Mouse (Mus musculus) CH12.LX (cell line): Measurements from ENCODE around the gene Med19. TPM values are rescaled to one million over a fixed set of nuclear protein-coding genes. Genes with fewer than 3 reads are reported as not detected.

Experiments used
- DNase-seq: peaks from one replicate; pipeline ENCODE4 v3.0.0-alpha.2; 2013; ENCODE audit errors: extremely low read depth
- H3K27ac ChIP-seq: 2 replicates; pipeline ENCODE4 v1.5.1; 2012; ENCODE audit warnings: low read depth, mild to moderate bottlenecking, control low read depth, moderate library complexity; ENCODE audit not compliant: insufficient read depth
- H3K27me3 ChIP-seq: replicated peaks from 2 replicates; pipeline ENCODE3; 2012; ENCODE audit warnings: inconsistent platforms
- H3K36me3 ChIP-seq, 2 experiments: replicated peaks in 1 of 2; 2 replicates each; pipeline versions ENCODE3 to v1.6.1; 2012; ENCODE audit warnings: inconsistent platforms in 1 of 2, low read length in 1 of 2, mild to moderate bottlenecking in 1 of 2, mixed read lengths in 1 of 2, moderate library complexity in 1 of 2; ENCODE audit not compliant: control insufficient read depth in 1 of 2, insufficient read depth in 1 of 2
- H3K4me1 ChIP-seq, 2 experiments: 2 replicates each; pipeline ENCODE4 v1.6.1; 2012; ENCODE audit warnings: inconsistent platforms in 1 of 2, moderate library complexity in 1 of 2; ENCODE audit not compliant: insufficient read depth in 2 of 2, control insufficient read depth in 1 of 2
- H3K4me2 ChIP-seq: 2 replicates; pipeline ENCODE4 v1.6.1; 2012; ENCODE audit warnings: low read depth, mild to moderate bottlenecking, control low read depth; ENCODE audit not compliant: poor library complexity, insufficient read depth, severe bottlenecking
- H3K4me3 ChIP-seq, 3 experiments: fragments of 150-350 bp in 1 of 3; sonication (generic) in 1 of 3; replicated peaks in 1 of 3; 2 replicates each; pipeline versions ENCODE3 to v1.5.1; 2011 to 2012; ENCODE audit warnings: low read depth in 2 of 3, low read length in 2 of 3, mild to moderate bottlenecking in 2 of 3, moderate library complexity in 2 of 3, control low read depth in 1 of 3, improper control_type of control experiment in 1 of 3, inconsistent platforms in 1 of 3, mixed read lengths in 1 of 3; ENCODE audit not compliant: poor library complexity in 1 of 3
- H3K79me2 ChIP-seq: replicated peaks from 2 replicates; pipeline ENCODE4 v1.6.1; 2012; ENCODE audit warnings: mild to moderate bottlenecking, moderate library complexity; ENCODE audit not compliant: control insufficient read depth, poor library complexity, insufficient read depth, severe bottlenecking; ENCODE audit errors: extremely low read depth
- H3K9ac ChIP-seq: 2 replicates; pipeline ENCODE4 v1.6.1; 2012; ENCODE audit warnings: low read depth, mild to moderate bottlenecking, control low read depth, moderate library complexity; ENCODE audit not compliant: insufficient read depth
- H3K9me3 ChIP-seq: replicated peaks from 2 replicates; pipeline ENCODE3; 2012; ENCODE audit warnings: low read length, inconsistent platforms, mixed read lengths
- BHLHE40 ChIP-seq: IDR thresholded peaks from 2 replicates; pipeline ENCODE4 v1.6.1; 2011; ENCODE audit warnings: mild to moderate bottlenecking, low read depth, low read length, improper control_type of control experiment
- CHD1 ChIP-seq: IDR thresholded peaks from 2 replicates; pipeline ENCODE4 v1.6.1; 2012; ENCODE audit warnings: low read depth, low read length, improper control_type of control experiment, inconsistent platforms
- ELF1 ChIP-seq: IDR thresholded peaks from 2 replicates; pipeline ENCODE4 v1.6.1; 2014; ENCODE audit warnings: low read depth, mild to moderate bottlenecking, inconsistent platforms, low read length, improper control_type of control experiment
- EP300 ChIP-seq: IDR thresholded peaks from 2 replicates; pipeline ENCODE4 v1.6.1; 2011; ENCODE audit warnings: low read length, improper control_type of control experiment
- ETS1 ChIP-seq: conservative IDR thresholded peaks from 2 replicates; pipeline ENCODE4 v1.6.1; 2012; ENCODE audit warnings: low read depth, mild to moderate bottlenecking, inconsistent platforms, low read length, improper control_type of control experiment, moderate library complexity
- HCFC1 ChIP-seq: IDR thresholded peaks from 2 replicates; pipeline ENCODE4 v1.6.1; 2012; ENCODE audit warnings: low read depth, mild to moderate bottlenecking, inconsistent platforms, low read length, improper control_type of control experiment
- IRF4 ChIP-seq: IDR thresholded peaks from 2 replicates; pipeline ENCODE4 v1.6.1; 2014; ENCODE audit warnings: low read depth, mild to moderate bottlenecking, inconsistent platforms, low read length, improper control_type of control experiment
- JUN ChIP-seq: IDR thresholded peaks from 2 replicates; pipeline ENCODE4 v1.6.1; 2011; ENCODE audit warnings: low read depth, mild to moderate bottlenecking, low read length, improper control_type of control experiment, moderate library complexity; ENCODE audit not compliant: insufficient read depth
- JUND ChIP-seq: conservative IDR thresholded peaks from 2 replicates; pipeline ENCODE4 v1.6.1; 2011; ENCODE audit warnings: low read depth, low read length, improper control_type of control experiment
- MAFK ChIP-seq: IDR thresholded peaks from 2 replicates; pipeline ENCODE4 v1.6.1; 2011; ENCODE audit warnings: low read length, improper control_type of control experiment; ENCODE audit not compliant: insufficient replicate concordance
- MAX ChIP-seq: IDR thresholded peaks from 2 replicates; pipeline ENCODE4 v1.6.1; 2011; ENCODE audit warnings: low read length, improper control_type of control experiment
- MAZ ChIP-seq: IDR thresholded peaks from 2 replicates; pipeline ENCODE4 v1.6.1; 2012; ENCODE audit warnings: low read depth, mild to moderate bottlenecking, inconsistent platforms, low read length, improper control_type of control experiment, moderate library complexity
- MEF2A ChIP-seq: IDR thresholded peaks from 2 replicates; pipeline ENCODE4 v1.6.1; 2014; ENCODE audit warnings: low read depth, mild to moderate bottlenecking, inconsistent platforms, low read length, improper control_type of control experiment, borderline replicate concordance
- MXI1 ChIP-seq: IDR thresholded peaks from 2 replicates; pipeline ENCODE4 v1.6.1; 2011; ENCODE audit warnings: mild to moderate bottlenecking, low read depth, low read length, improper control_type of control experiment
- NELFE ChIP-seq: IDR thresholded peaks from 2 replicates; pipeline ENCODE4 v1.6.1; 2011; ENCODE audit warnings: low read depth, low read length, improper control_type of control experiment
- NRF1 ChIP-seq: IDR thresholded peaks from 2 replicates; pipeline ENCODE4 v1.6.1; 2014; ENCODE audit warnings: low read depth, mild to moderate bottlenecking, inconsistent platforms, low read length, improper control_type of control experiment, moderate library complexity
- PAX5 ChIP-seq: IDR thresholded peaks from 2 replicates; pipeline ENCODE4 v1.6.1; 2012; ENCODE audit warnings: low read length, inconsistent platforms, mixed read lengths
- POLR2AphosphoS2 ChIP-seq: IDR thresholded peaks from 2 replicates; pipeline ENCODE4 v1.6.1; 2011; ENCODE audit warnings: low read depth, low read length, improper control_type of control experiment
- RAD21 ChIP-seq: IDR thresholded peaks from 2 replicates; pipeline ENCODE4 v1.6.1; 2011; ENCODE audit warnings: low read depth, mild to moderate bottlenecking, low read length, improper control_type of control experiment, moderate library complexity
- SIN3A ChIP-seq: IDR thresholded peaks from 2 replicates; pipeline ENCODE4 v1.6.1; 2012; ENCODE audit warnings: low read length, improper control_type of control experiment, inconsistent platforms
- TBP ChIP-seq: conservative IDR thresholded peaks from 2 replicates; pipeline ENCODE4 v1.6.1; 2011; ENCODE audit warnings: low read depth, low read length, improper control_type of control experiment
- TCF12 ChIP-seq: IDR thresholded peaks from 2 replicates; pipeline ENCODE4 v1.6.1; 2014; ENCODE audit warnings: low read depth, mild to moderate bottlenecking, inconsistent platforms, low read length, improper control_type of control experiment
- ZKSCAN1 ChIP-seq: IDR thresholded peaks from 2 replicates; pipeline ENCODE4 v1.6.1; 2012; ENCODE audit warnings: low read depth, inconsistent platforms, low read length, improper control_type of control experiment, borderline replicate concordance
- ZMIZ1 ChIP-seq: IDR thresholded peaks from 2 replicates; pipeline ENCODE4 v1.6.1; 2012; ENCODE audit warnings: low read depth, mild to moderate bottlenecking, inconsistent platforms, low read length, improper control_type of control experiment
- ZNF384 ChIP-seq: IDR thresholded peaks from 2 replicates; pipeline ENCODE4 v1.6.1; 2012; ENCODE audit warnings: low read depth, low read length, improper control_type of control experiment, inconsistent platforms
- dilution Hi-C: fragments of 300-500 bp; cut with MboI; formaldehyde crosslinking; loops from 2 replicates; pipeline ENCODE4 v1.14.3; 2020; ENCODE audit warnings: low sequenced_read_pairs; ENCODE audit not compliant: extremely low pct_unique_long_range_greater_than_20kb, extremely low pct_ligation_motif_present
- in situ Hi-C: fragments of 300-500 bp; cut with MboI; formaldehyde crosslinking; loops from 3 replicates; pipeline ENCODE4 v1.14.3; 2019; ENCODE audit warnings: low sequenced_read_pairs, low pct_ligation_motif_present, low pct_unique_long_range_greater_than_20kb, mixed read lengths
- polyA plus RNA-seq: library from polyadenylated mRNA; unstranded; fragments of >175 nt; gene quantifications from 2 replicates; pipeline ENCODE4 v1.2.1, GENCODE M21; 2012; ENCODE audit warnings: low read depth; ENCODE audit not compliant: insufficient read length
- total RNA-seq, 2 experiments: library from RNA; depleted of rRNA; stranded (reverse); fragments of 300-350 nt in 1 of 2; fragments of >200 nt in 1 of 2; gene quantifications; 2 replicates each; pipeline ENCODE4 v1.2.3; 2012 to 2014

Gene Med19
- total and polyA plus RNA-seq, 3 experiments, result 10.7 to 25.9 (median 23.1) TPM

DNA sequence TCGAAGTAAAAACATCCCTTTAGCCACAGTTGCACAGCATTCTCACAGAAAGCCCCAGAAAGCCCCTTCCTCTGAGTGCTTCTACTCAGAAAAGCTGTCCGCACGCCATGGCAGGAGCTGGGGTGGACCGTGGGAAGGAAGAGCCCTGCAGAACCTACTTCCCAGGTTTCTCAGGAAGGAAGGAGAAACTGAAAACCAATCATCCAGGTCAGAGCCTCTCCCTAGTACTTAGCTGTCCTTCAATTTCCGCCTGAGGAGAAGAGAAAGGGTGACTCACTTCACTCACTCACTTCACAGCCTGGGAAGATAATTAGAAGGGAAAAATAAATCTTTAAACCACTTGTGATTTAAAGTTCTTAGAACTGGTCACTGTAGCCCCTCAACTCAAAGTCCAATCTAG, 26.1 kb downstream of the Med19 start:
- H3K4me2 ChIP-seq, result no peak overlapping the region
- H3K27ac ChIP-seq, result no peak overlapping the region
- H3K4me1 ChIP-seq, result peaks cover 0 to 26% of the 10 kb centered on the region in 2 experiments; a peak in 3 of 4 replicates
- no peak overlapping the region for H3K9ac ChIP-seq
- peaks cover 25% of the 10 kb centered on the region for H3K79me2 ChIP-seq
- H3K4me3 ChIP-seq, result no peak overlapping the region
- H3K9me3 ChIP-seq, result no peaks in the 10 kb centered on the region
- in situ Hi-C loops (no loop called here), dilution Hi-C loops (no loop called here)
- peaks cover 27 to 79% of the 10 kb centered on the region in 2 experiments for H3K36me3 ChIP-seq
- H3K27me3 ChIP-seq, result no peaks in the 10 kb centered on the region
- DNase-seq, result no peak
- TF ChIP-seq ZNF384 (no peak), ETS1 (no peak), ZKSCAN1 (no peak), ELF1 (no peak), MXI1 (no peak), JUN (no peak), JUND (no peak), POLR2AphosphoS2 (no peak), EP300 (no peak), ZMIZ1 (no peak)

DNA sequence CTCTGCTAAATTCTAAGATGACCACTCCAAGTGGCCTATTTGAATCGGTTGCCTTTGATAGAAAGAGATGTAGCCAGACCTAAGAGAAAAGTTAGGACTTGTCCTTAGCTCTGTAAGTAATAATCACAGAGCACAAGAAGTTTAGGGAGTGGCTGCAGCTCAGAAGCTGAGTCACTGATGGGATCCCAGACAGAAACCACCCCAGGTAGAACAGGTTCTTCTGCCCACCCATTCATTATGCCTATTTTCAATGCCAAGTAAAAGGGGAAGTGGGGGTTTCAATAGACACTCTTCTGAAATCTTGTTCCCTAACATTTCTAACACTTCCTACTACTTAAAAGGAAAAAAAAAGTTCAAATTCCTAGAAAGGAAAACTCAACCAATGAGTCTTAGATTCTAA, 27.1 kb downstream of the Med19 start:
- peaks cover 0 to 30% of the 10 kb centered on the region in 2 experiments; a peak in 3 of 4 replicates for H3K4me1 ChIP-seq
- DNase-seq, result no peak
- TF ChIP-seq SIN3A, result no peak
- TF ChIP-seq MAFK, result no peak
- TF ChIP-seq JUND, result no peak
- TF ChIP-seq PAX5, result no peak
- no peak for TF ChIP-seq ZMIZ1
- TF ChIP-seq JUN, result no peak
- TF ChIP-seq CHD1, result no peak

DNA sequence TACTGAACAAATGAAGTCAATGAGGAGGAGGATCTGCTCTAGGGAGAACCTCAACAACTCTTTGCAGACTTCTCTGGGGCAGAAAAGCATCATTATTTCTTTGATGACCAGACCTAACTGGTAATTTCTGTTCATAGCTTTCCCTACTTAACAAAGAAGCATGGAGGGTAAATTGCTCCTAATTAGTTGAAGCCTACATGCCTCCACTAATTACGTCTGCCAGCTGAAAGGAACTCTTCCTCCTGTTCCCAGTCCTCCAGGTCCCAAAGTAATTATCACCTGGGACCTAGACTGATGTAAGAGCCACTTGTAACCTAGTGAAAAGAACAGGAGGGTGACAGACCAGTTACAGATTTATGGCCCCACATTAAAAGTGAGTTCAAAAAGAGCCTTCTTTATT, 29.3 kb downstream of the Med19 start:
- no peak overlapping the region for H3K9ac ChIP-seq
- no peak overlapping the region for H3K4me2 ChIP-seq
- H3K4me3 ChIP-seq, result no peak overlapping the region
- no peak for DNase-seq
- H3K36me3 ChIP-seq, result peaks cover 33 to 79% of the 10 kb centered on the region in 2 experiments
- H3K27me3 ChIP-seq, result no peaks in the 10 kb centered on the region
- no peaks in the 10 kb centered on the region for H3K9me3 ChIP-seq
- in situ Hi-C loops (no loop called here), dilution Hi-C loops (no loop called here)
- TF ChIP-seq MAZ (no peak), MAFK (no peak), IRF4 (no peak), MAX (no peak), TCF12 (no peak), HCFC1 (no peak), MEF2A (no peak), TBP (no peak), JUND (no peak), SIN3A (no peak), NRF1 (no peak), ZMIZ1 (no peak), ZNF384 (no peak), BHLHE40 (no peak), ZKSCAN1 (no peak), RAD21 (no peak), PAX5 (no peak), NELFE (no peak)
- peaks cover 40% of the 10 kb centered on the region for H3K79me2 ChIP-seq
- peaks cover 0 to 36% of the 10 kb centered on the region in 2 experiments; a peak in 3 of 4 replicates for H3K4me1 ChIP-seq
- no peak overlapping the region for H3K27ac ChIP-seq

More for the DNA sequence above, 27.1 kb downstream of the Med19 start:
- Histone ChIP-seq H3K27ac (no peak overlapping the region), H3K4me3 (no peak overlapping the region), H3K79me2 (peaks cover 33% of the 10 kb centered on the region), H3K4me2 (no peak overlapping the region), H3K36me3 (peaks cover 33 to 81% of the 10 kb centered on the region in 2 experiments), H3K27me3 (no peaks in the 10 kb centered on the region), H3K9ac (no peak overlapping the region), H3K9me3 (no peaks in the 10 kb centered on the region)
- in situ Hi-C loops (no loop called here), dilution Hi-C loops (no loop called here)
